Mouse (Mus musculus): ENCODE measurements around the gene Gm20683. TPM values are rescaled to one million over a fixed set of nuclear protein-coding genes. Genes with fewer than 3 reads are reported as not detected.
A peak's percentile ranks its signal among the peaks of the same experiment; 100 is the strongest.

Gm20683 gene
- polyA plus RNA-seq, 1 experiment from 2014 or later, result 3.9 TPM

DNA sequence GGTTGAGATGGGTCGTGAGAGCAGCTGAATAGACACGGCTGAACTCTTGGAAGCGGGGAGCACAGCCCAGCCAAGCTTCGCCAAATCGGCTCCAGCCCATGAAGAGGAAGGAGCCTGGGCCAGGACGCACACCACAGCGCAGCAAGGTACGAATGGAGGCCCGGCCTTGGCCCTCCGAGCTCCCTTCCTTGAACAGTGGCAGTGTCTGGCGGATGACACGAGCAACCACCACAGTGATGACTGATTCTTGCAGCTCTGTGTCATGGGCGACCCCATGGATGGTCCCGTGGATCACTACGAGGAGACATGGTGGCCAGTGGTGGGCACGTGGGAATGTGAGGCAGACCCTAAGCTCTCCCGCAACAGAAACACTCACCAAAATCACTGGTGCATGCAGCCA, 46.6 kb downstream of the Gm20683 start:
- no peak for ATAC-seq (ENCODE audit: low FRiP score)
- peak overlapping the region; percentile 92 for H3K4me2 ChIP-seq (replicated peaks)
- H3K9me3 ChIP-seq (replicated peaks), result no peaks in the 10 kb centered on the region
- peak overlapping the region; percentile 73 for H3K9ac ChIP-seq
- peak overlapping the region; percentile 93 for H3K27ac ChIP-seq
- H3K4me3 ChIP-seq, result peak overlapping the region; percentile 76
- H3K4me1 ChIP-seq, result peaks cover 61% of the 10 kb centered on the region
- H3K27me3 ChIP-seq, result no peaks in the 10 kb centered on the region
- H3K36me3 ChIP-seq, result no peaks in the 10 kb centered on the region
- WGBS, result 39% methylated on average over 17 of the region's 17 CpGs

DNA sequence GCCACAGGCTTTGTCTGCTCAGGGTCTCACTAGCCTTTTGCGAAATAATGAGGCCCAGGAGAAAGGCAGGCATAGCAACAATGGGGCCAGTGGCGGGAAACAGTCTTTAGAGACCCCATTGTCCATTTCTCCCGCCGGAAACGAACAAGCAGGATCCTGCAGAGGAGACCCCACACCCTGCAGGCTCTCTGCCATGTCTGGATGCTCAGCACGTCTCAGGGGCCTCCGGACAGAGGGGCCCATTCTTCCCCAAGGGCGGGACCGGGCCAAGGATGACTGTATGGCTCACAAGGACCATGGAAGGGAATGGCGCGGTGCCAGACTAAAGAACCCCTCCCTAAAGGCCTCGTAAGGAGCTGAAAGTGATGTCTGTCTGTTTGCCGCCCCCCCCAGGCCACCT, 47.4 kb downstream of the Gm20683 start:
- no peak overlapping the region for H3K9ac ChIP-seq
- no peaks in the 10 kb centered on the region for H3K27me3 ChIP-seq
- H3K36me3 ChIP-seq, result peaks cover 8% of the 10 kb centered on the region; the same call in 1 of the 2 replicates
- H3K4me1 ChIP-seq, result peaks cover 61% of the 10 kb centered on the region
- WGBS, result 30% methylated on average over 13 of the region's 13 CpGs
- H3K27ac ChIP-seq, result peak overlapping the region; percentile 93
- no peaks in the 10 kb centered on the region for H3K9me3 ChIP-seq (replicated peaks)
- H3K4me3 ChIP-seq, result 0 out of 2 replicates have a peak overlapping the region, but pooled peaks have one; percentile 3
- H3K4me2 ChIP-seq (replicated peaks), result peak overlapping the region; percentile 92
- peak; percentile 44 for ATAC-seq (ENCODE audit: low FRiP score)

GRCm38 (mm10) chr17:25792615-25793014, 48.9 kb downstream of the Gm20683 start, which contains the start of gene Fam173a:
TSS of gene Fam173a (minus strand) at chr17:25792901.
- peak within 1 kb of the TSS; percentile 89 for H3K4me2 ChIP-seq (replicated peaks)
- H3K9ac ChIP-seq, result peak within 1 kb of the TSS; percentile 83
- H3K36me3 ChIP-seq, result peaks cover 16% of the 10 kb centered on the region
- peak within 1 kb of the TSS; percentile 68 for H3K4me3 ChIP-seq
- no peaks in the 10 kb centered on the region for H3K27me3 ChIP-seq
- H3K27ac ChIP-seq, result peak within 1 kb of the TSS; percentile 93
- peak; percentile 32 for ATAC-seq (ENCODE audit: low FRiP score)
- no peaks in the 10 kb centered on the region for H3K9me3 ChIP-seq (replicated peaks)
- peaks cover 60% of the 10 kb centered on the region for H3K4me1 ChIP-seq
- WGBS, result under 1% methylated on average over 14 of the region's 14 CpGs

DNA sequence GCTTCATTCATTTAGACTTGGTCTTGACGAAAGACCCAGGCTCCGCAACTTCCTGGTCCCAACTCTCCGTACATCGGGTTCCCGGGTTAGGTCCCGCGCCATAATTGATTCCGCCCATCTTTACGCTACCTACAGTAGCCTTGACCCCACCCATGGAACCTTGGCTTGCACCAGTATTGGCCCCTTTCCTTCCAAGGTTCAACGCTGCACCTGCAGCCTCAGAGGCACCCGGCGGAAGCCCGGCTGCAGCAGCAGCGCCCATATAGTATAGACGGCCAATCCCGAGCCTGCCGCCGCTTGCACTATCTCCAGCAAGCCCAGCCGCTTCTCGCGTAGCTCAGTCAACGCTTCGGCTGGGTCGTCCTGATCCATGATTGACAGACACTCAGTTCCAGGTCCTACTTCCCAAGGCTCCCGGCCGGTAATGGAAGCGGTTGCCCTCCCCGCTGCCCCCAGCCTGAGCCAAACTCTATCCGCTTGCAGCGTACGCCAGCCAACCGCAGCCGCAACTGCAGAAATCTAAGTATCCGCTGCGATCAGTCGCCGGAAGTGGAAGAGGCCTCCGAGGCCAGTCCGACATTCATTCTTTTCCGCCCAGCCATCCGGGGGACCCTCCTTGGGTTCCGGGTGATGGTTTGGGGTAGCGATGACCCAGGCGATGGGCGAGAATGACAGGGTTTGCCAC, 49.6 kb downstream of the Gm20683 start:
- no peaks in the 10 kb centered on the region for H3K27me3 ChIP-seq
- peak overlapping the region; percentile 83 for H3K9ac ChIP-seq
- H3K4me3 ChIP-seq, result peak overlapping the region; percentile 68
- peak overlapping the region; percentile 89 for H3K4me2 ChIP-seq (replicated peaks)
- H3K9me3 ChIP-seq (replicated peaks), result no peaks in the 10 kb centered on the region
- H3K36me3 ChIP-seq, result peaks cover 22% of the 10 kb centered on the region
- H3K4me1 ChIP-seq, result peaks cover 54% of the 10 kb centered on the region
- WGBS, result under 1% methylated on average over 45 of the region's 45 CpGs
- peak overlapping the region; percentile 93 for H3K27ac ChIP-seq
- ATAC-seq (ENCODE audit: low FRiP score), result peak; percentile 26

GRCm38 (mm10) chr17:25791320-25791842, 50.2 kb downstream of the Gm20683 start:
- peak overlapping the region; percentile 89 for H3K4me2 ChIP-seq (replicated peaks)
- H3K27me3 ChIP-seq, result no peaks in the 10 kb centered on the region
- H3K4me3 ChIP-seq, result peak overlapping the region; percentile 68
- H3K9ac ChIP-seq, result peak overlapping the region; percentile 83
- H3K27ac ChIP-seq, result peak overlapping the region; percentile 93
- WGBS, result 29% methylated on average over 19 of the region's 19 CpGs
- peaks cover 51% of the 10 kb centered on the region for H3K4me1 ChIP-seq
- ATAC-seq (ENCODE audit: low FRiP score), result no peak
- peaks cover 26% of the 10 kb centered on the region for H3K36me3 ChIP-seq
- H3K9me3 ChIP-seq (replicated peaks), result no peaks in the 10 kb centered on the region

DNA sequence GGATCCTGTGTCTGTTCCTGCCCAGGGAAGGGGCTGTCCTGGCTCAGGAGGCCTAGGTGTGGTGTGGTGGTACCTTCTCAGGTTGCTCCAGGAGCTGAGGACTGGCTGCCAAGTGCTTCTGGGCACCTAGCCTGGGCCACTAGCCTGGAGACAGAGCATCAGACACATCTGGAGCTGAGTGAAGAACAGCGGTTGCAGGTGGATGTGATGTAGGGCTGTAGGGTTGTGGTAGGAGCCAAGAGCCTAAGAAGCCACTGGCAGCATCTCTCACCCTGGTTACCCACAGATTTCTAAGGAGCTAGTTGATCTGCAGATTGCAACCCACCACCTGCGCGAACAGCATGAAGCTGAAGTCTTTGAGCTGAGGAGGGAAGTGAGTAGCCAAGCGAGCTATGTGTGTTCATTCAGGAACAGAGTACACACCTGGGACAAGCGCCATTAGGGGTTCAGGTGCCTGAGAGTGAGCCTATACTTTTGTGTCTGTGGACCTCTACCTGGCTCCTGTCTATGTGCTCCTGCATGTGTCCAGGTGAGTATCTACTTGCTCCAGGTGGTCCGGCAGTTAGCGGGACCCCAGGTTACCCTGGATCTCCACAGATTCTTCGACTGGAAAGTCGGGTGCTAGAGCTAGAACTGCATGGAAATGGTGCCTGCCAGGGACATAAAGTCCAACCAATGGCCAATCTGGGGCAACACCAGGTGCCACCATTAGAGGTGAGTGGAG, 54.6 kb downstream of the Gm20683 start:
- no peaks in the 10 kb centered on the region for H3K9me3 ChIP-seq (replicated peaks)
- no peak for ATAC-seq (ENCODE audit: low FRiP score)
- no peaks in the 10 kb centered on the region for H3K27me3 ChIP-seq
- WGBS, result 93% methylated on average over 9 of the region's 9 CpGs
- no peak overlapping the region for H3K9ac ChIP-seq
- no peak overlapping the region for H3K4me3 ChIP-seq
- H3K4me1 ChIP-seq, result peaks cover 36% of the 10 kb centered on the region
- no peak overlapping the region for H3K27ac ChIP-seq
- H3K4me2 ChIP-seq (replicated peaks), result no peak overlapping the region
- H3K36me3 ChIP-seq, result peaks cover 49% of the 10 kb centered on the region

- peak within 1 kb of the TSS; percentile 82; the same call in 1 of the 2 replicates for H3K9ac ChIP-seq
- H3K36me3 ChIP-seq, result peaks cover 56% of the 10 kb centered on the region
- no peaks in the 10 kb centered on the region for H3K27me3 ChIP-seq
- H3K27ac ChIP-seq, result peak within 1 kb of the TSS; percentile 93
- H3K4me2 ChIP-seq (replicated peaks), result peak within 1 kb of the TSS; percentile 79
- whole genome bisulfite sequencing, result 86% methylated on average over 3 of the region's 3 CpGs
- no peak for ATAC-seq (ENCODE audit: low FRiP score)
- no peaks in the 10 kb centered on the region for H3K9me3 ChIP-seq (replicated peaks)
- peak within 1 kb of the TSS; percentile 68 for H3K4me3 ChIP-seq
- peaks cover 32% of the 10 kb centered on the region for H3K4me1 ChIP-seq
Observed at GRCm38 (mm10) chr17:25786280-25786679, 55.3 kb downstream of the Gm20683 start, which contains the start of gene Ccdc78. TSS of gene Ccdc78 (plus strand) at chr17:25786580.

DNA sequence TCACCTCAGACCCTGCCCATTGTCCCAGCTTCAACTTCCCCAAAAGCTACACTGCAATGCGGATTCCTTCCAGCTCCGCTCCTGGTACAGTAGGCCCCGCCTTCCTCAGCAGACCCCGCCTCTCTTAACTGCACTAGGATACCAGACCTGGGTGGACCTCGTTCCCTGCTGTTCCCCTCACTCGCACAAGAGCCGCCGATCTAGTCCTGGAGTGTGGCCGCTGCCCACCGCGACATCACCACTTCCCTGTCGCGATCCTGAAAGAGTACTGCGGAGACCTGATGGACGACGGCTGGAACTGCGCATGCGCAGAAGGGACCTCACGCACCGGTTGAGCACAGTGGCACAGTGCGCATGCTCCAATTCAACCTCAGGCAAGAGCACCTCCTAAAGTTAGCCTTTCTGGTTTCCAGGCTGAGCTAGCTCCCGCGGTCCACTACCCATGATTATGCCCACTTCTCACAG, 56.2 kb downstream of the Gm20683 start, which contains the start of gene Haghl:
Gene Haghl (minus strand): TSS at position 393 of the 465 bp plus-strand sequence.
- peak; percentile 77 for ATAC-seq (ENCODE audit: low FRiP score)
- Histone ChIP-seq H3K36me3 (peaks cover 65% of the 10 kb centered on the region), H3K4me3 (peak within 1 kb of the TSS; percentile 68), H3K4me1 (peaks cover 23% of the 10 kb centered on the region), H3K9me3 (replicated peaks) (no peaks in the 10 kb centered on the region), H3K9ac (peak within 1 kb of the TSS; percentile 82), H3K27ac (peak within 1 kb of the TSS; percentile 93), H3K27me3 (no peaks in the 10 kb centered on the region), H3K4me2 (replicated peaks) (peak within 1 kb of the TSS; percentile 79)
- WGBS, result under 1% methylated on average over 23 of the region's 23 CpGs

Small RNAs within 50 kb of the gene (microRNA-seq; reads per million reads assigned to microRNA genes)
- not detected for gene Mir3082

Other genes starting within 250 kb of the Gm20683 start
- 0.54 and 0.77 TPM in 2 replicates for gene Gng13, start 124.6 kb downstream of the Gm20683 start, polyA plus RNA-seq (2016; fragmentation: Nextera tagmentation; extraction: Ambion mirVana)
- 21.4 and 26.8 TPM in 2 replicates for gene Chtf18, start 114.3 kb downstream of the Gm20683 start, polyA plus RNA-seq (2016; fragmentation: Nextera tagmentation; extraction: Ambion mirVana)
- gene Rpusd1, start 114.1 kb downstream of the Gm20683 start, polyA plus RNA-seq (2016; fragmentation: Nextera tagmentation; extraction: Ambion mirVana), result 19.3 and 20.3 TPM in 2 replicates
- not detected in 2 replicates for gene Mslnl, start 105.7 kb downstream of the Gm20683 start, polyA plus RNA-seq (2016; fragmentation: Nextera tagmentation; extraction: Ambion mirVana)
- 0.75 TPM in 1 of 2 replicates, not detected in the other for gene Msln, start 87.4 kb downstream of the Gm20683 start, polyA plus RNA-seq (2016; fragmentation: Nextera tagmentation; extraction: Ambion mirVana)
- gene Narfl, start 68.0 kb downstream of the Gm20683 start, polyA plus RNA-seq (2016; fragmentation: Nextera tagmentation; extraction: Ambion mirVana), result 25.1 and 26.8 TPM in 2 replicates
- gene Haghl, start 56.1 kb downstream of the Gm20683 start, polyA plus RNA-seq (2016; fragmentation: Nextera tagmentation; extraction: Ambion mirVana), result 98.4 and 105 TPM in 2 replicates
- 0.40 and 0.63 TPM in 2 replicates for gene Ccdc78, start 55.2 kb downstream of the Gm20683 start, polyA plus RNA-seq (2016; fragmentation: Nextera tagmentation; extraction: Ambion mirVana)
- gene Fam173a, start 48.9 kb downstream of the Gm20683 start, polyA plus RNA-seq (2016; fragmentation: Nextera tagmentation; extraction: Ambion mirVana), result 69.7 and 76.0 TPM in 2 replicates
- 0.98 TPM in 1 of 2 replicates, not detected in the other for gene AC134908.4, start 46.1 kb downstream of the Gm20683 start, polyA plus RNA-seq (2016; fragmentation: Nextera tagmentation; extraction: Ambion mirVana)
- 62.2 and 71.0 TPM in 2 replicates for gene Metrn, start 44.6 kb downstream of the Gm20683 start, polyA plus RNA-seq (2016; fragmentation: Nextera tagmentation; extraction: Ambion mirVana)
- 22.8 and 23.5 TPM in 2 replicates for gene Fbxl16, start 32.7 kb downstream of the Gm20683 start, polyA plus RNA-seq (2016; fragmentation: Nextera tagmentation; extraction: Ambion mirVana)
- gene Wdr24, start 18.1 kb downstream of the Gm20683 start, polyA plus RNA-seq (2016; fragmentation: Nextera tagmentation; extraction: Ambion mirVana), result 25.9 and 27.0 TPM in 2 replicates
- 64.0 and 64.7 TPM in 2 replicates for gene Jmjd8, start 12.9 kb downstream of the Gm20683 start, polyA plus RNA-seq (2016; fragmentation: Nextera tagmentation; extraction: Ambion mirVana)
- 271 and 291 TPM in 2 replicates for gene Stub1, start 8.4 kb downstream of the Gm20683 start, polyA plus RNA-seq (2016; fragmentation: Nextera tagmentation; extraction: Ambion mirVana)
- gene Rhbdl1, start 4.5 kb downstream of the Gm20683 start, polyA plus RNA-seq (2016; fragmentation: Nextera tagmentation; extraction: Ambion mirVana), result 6.1 and 7.5 TPM in 2 replicates
- gene Rhot2, start 3.1 kb upstream of the Gm20683 start, polyA plus RNA-seq (2016; fragmentation: Nextera tagmentation; extraction: Ambion mirVana), result 18.5 and 19.4 TPM in 2 replicates
- gene Wdr90, start 19.7 kb upstream of the Gm20683 start, polyA plus RNA-seq (2016; fragmentation: Nextera tagmentation; extraction: Ambion mirVana), result 30.0 and 31.2 TPM in 2 replicates
- 6.2 and 6.3 TPM in 2 replicates for gene Mcrip2, start 27.0 kb upstream of the Gm20683 start, polyA plus RNA-seq (2016; fragmentation: Nextera tagmentation; extraction: Ambion mirVana)
- gene Mettl26, start 33.3 kb upstream of the Gm20683 start, polyA plus RNA-seq (2016; fragmentation: Nextera tagmentation; extraction: Ambion mirVana), result 48.7 and 53.2 TPM in 2 replicates
- 0.29 and 0.90 TPM in 2 replicates for gene Wfikkn1, start 39.1 kb upstream of the Gm20683 start, polyA plus RNA-seq (2016; fragmentation: Nextera tagmentation; extraction: Ambion mirVana)
- gene Rab40c, start 78.0 kb upstream of the Gm20683 start, polyA plus RNA-seq (2016; fragmentation: Nextera tagmentation; extraction: Ambion mirVana), result 42.1 and 43.6 TPM in 2 replicates
- gene Pigq, start 103.2 kb upstream of the Gm20683 start, polyA plus RNA-seq (2016; fragmentation: Nextera tagmentation; extraction: Ambion mirVana), result 53.6 and 57.5 TPM in 2 replicates
- 0.27 TPM in 1 of 2 replicates, not detected in the other for gene Nhlrc4, start 103.2 kb upstream of the Gm20683 start, polyA plus RNA-seq (2016; fragmentation: Nextera tagmentation; extraction: Ambion mirVana)
- gene A930017K11Rik, start 110.8 kb upstream of the Gm20683 start, polyA plus RNA-seq (2016; fragmentation: Nextera tagmentation; extraction: Ambion mirVana), result 0.17 and 0.18 TPM in 2 replicates
- 32.5 and 32.6 TPM in 2 replicates for gene Capn15, start 144.0 kb upstream of the Gm20683 start, polyA plus RNA-seq (2016; fragmentation: Nextera tagmentation; extraction: Ambion mirVana)
- gene Rab11fip3, start 227.8 kb upstream of the Gm20683 start, polyA plus RNA-seq (2016; fragmentation: Nextera tagmentation; extraction: Ambion mirVana), result 37.1 and 42.8 TPM in 2 replicates
- 33.1 and 33.8 TPM in 2 replicates for gene Decr2, start 248.6 kb upstream of the Gm20683 start, polyA plus RNA-seq (2016; fragmentation: Nextera tagmentation; extraction: Ambion mirVana)

Measured in hindbrain, embryonic 12.5 days (tissue).